Mouse (Mus musculus) activated CD4-positive, CD25-positive, alpha-beta regulatory T cell, adult 4 months (primary cell): Measurements from ENCODE around the gene Them7. TPM values are rescaled to one million over a fixed set of nuclear protein-coding genes. Genes with fewer than 3 reads are reported as not detected.

Experiments used
- ATAC-seq: one replicate; pipeline ENCODE4 v1.8.0; 2017
- polyA plus RNA-seq, 2 experiments: library from polyadenylated mRNA; unstranded; fragments of 100-300 nt; shearing (Covaris generic); gene quantifications; one replicate each; pipeline ENCODE4 v1.2.1; 2017

Gene Them7
- polyA plus RNA-seq, 2 experiments from 2014 or later, result not detected

DNA sequence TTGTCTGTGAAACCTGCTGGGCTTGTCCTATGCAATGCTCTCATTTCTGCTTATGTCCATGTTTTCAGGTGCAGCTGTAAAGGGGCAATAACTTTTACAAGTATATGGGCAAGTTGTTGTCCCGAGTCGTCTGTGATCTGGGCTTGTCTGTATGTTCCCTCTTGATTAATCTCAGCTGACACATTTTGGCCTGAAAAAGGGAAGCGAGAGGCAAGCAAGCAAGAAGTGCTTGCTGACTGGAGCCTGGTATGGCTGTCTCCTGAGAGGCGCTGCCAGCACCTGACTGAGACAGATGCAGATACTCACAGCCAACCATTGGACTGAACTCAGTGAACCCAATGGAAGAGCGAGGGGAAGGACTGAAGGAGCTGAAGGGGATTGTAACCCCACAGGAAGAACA, 193.5 kb downstream of the Them7 start:
- no peak for ATAC-seq

DNA sequence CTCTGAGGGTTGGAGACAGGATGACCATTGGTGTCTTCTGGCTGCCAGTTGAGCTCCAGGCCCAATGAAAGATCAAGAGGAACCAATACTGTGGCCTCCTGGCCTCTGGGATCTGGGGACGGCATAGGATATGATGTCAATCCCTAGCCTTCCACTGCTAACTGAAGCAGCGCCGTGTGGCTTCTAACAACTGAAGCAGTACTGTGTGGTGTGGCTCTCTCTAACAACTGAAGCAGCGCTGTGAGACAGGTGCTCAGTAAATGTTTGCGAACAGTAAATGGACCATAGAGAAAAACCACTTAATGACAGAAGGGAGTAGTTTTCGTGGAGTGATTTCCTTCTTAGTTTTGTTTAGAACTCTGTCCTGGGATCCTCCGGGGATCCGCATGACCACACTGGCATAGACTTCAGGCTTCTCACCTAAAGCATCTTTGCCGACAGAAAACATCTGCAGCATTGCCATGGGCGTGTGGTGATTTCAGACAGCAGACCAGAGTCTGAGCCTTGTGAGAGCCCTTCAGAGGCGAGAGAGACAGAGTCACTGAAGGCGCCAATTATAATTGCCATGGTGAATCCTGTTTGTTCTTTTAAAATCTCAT, 194.6 kb downstream of the Them7 start:
- ATAC-seq, result no peak

GRCm38 (mm10) chr2:105427447-105427846, 203.3 kb downstream of the Them7 start:
- ATAC-seq, result no peak

GRCm38 (mm10) chr2:105428029-105428428, 203.9 kb downstream of the Them7 start:
- peak; percentile 67 for ATAC-seq

GRCm38 (mm10) chr2:105428467-105428866, 204.3 kb downstream of the Them7 start:
- no peak for ATAC-seq

Other genes with a start within 250 kb of the Them7 start
- gene Eif3m, start 207.2 kb upstream of the Them7 start, polyA plus RNA-seq, result 100 to 1,000 TPM; 394 to 437 TPM
- gene Gm11060, start 132.3 kb upstream of the Them7 start, polyA plus RNA-seq, result not detected
- gene Wt1, start 97.8 kb upstream of the Them7 start, polyA plus RNA-seq, result not detected
- 10 to 100 TPM; 10.1 to 11.2 TPM for gene Rcn1, start 175.0 kb downstream of the Them7 start, polyA plus RNA-seq